Mouse (Mus musculus): ENCODE results near the gene Fbxo11. TPM values are rescaled to one million over a fixed set of nuclear protein-coding genes. Genes with fewer than 3 reads are reported as not detected.

The Fbxo11 gene
- total and polyA plus RNA-seq, 3 experiments, result 9.4 to 91.4 (median 17.5) TPM

DNA sequence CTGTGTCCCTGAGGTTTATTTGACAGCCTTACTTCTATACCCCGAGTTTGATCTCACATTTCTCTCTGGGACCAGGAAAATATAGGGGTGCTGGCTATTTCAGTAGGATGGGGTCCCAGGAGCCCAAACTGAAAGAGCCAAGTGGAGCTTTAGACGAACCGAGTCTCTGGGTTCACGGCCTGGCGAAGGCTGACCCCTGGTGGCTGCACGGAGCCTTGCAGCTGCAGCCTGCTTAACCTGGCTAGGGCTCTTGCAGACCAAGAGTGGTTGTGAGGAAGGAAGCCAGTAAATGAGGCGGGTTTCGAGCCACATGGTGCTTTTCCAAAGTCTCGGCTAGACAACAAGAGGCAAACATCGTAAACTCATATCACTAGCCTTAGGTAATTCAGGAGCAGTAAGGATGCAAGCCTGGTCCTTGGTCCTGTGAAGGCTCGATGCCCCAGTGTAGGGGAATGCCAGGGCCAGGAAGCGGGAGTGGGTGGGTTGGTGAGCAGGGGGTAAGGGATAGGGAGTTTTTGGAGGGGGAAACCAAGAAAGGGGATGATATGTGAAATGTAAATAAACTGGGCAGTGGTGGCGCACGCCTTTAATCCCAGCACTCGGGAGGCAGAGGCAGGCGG is 116.0 kb downstream of the Fbxo11 start (continued):
- TF ChIP-seq NELFE (IDR thresholded peaks at IDR 0.05; ENCODE audit: low read depth, low read length) (no peak), MEF2A (IDR thresholded peaks at IDR 0.05; ENCODE audit: extremely low read depth, insufficient replicate concordance, low read depth, low read length, poor library complexity, severe bottlenecking) (no peak), USF2 (IDR thresholded peaks at IDR 0.05; ENCODE audit: borderline replicate concordance in 1 of 2, insufficient read depth in 1 of 2, low read depth in 1 of 2, low read length in 2 of 2) (no peak), MYB (IDR thresholded peaks at IDR 0.05; ENCODE audit: low read depth, low read length) (no peak), HCFC1 (IDR thresholded peaks at IDR 0.05; ENCODE audit: low read depth, low read length) (no peak), JUND (IDR thresholded peaks at IDR 0.05; ENCODE audit: low read depth, low read length) (no peak), GATA1 (IDR thresholded peaks at IDR 0.05; ENCODE audit: low read depth, low read length) (no peak), EP300 (IDR thresholded peaks at IDR 0.05; ENCODE audit: low read depth in 1 of 2, low read length in 2 of 2) (no peak), TBP (IDR thresholded peaks at IDR 0.05; ENCODE audit: low read depth, low read length) (no peak), MYC (IDR thresholded peaks at IDR 0.05; ENCODE audit: low read depth, low read length) (no peak)

Other genes with a start within 250 kb of the Fbxo11 start
- gene Rpl36-ps4, start 144.3 kb downstream of the Fbxo11 start, total RNA-seq (2012; rRNA removed), result not detected in 2 replicates
- gene Rpl36-ps4, start 144.3 kb downstream of the Fbxo11 start, polyA plus RNA-seq (2012; ENCODE audit: insufficient read depth in 1 of 2, insufficient read length in 2 of 2, low read depth in 1 of 2, low replicate concordance in 2 of 2, missing spikeins in 1 of 2), result not detected
- 118 and 126 TPM in 2 replicates for gene Msh6, start 90.2 kb downstream of the Fbxo11 start, total RNA-seq (2012; rRNA removed)
- gene Msh6, start 90.2 kb downstream of the Fbxo11 start, polyA plus RNA-seq (2012; ENCODE audit: insufficient read depth in 1 of 2, insufficient read length in 2 of 2, low read depth in 1 of 2, low replicate concordance in 2 of 2, missing spikeins in 1 of 2), result 100 to 1,000 TPM; 144 to 167 TPM

Measured in MEL (cell line).